Mouse (Mus musculus): Measurements from ENCODE around the gene Ntf5. TPM values are rescaled to one million over a fixed set of nuclear protein-coding genes. Genes with fewer than 3 reads are reported as not detected.
"Not testable (repeated sequence)": the region's sequence is repeated elsewhere in the genome, so short reads cannot be mapped to it uniquely, and the experiment has no call there.

The Ntf5 gene
- polyA plus RNA-seq, 1 experiment = 0.79 TPM

- Histone ChIP-seq H3K27ac (ENCODE audit: insufficient read depth, low read length) (peak within 1 kb of the TSS; percentile 96), H3K4me3 (ENCODE audit: insufficient read depth, low read length) (peak within 1 kb of the TSS; percentile 67)
- TF ChIP-seq POLR2A (IDR thresholded peaks at IDR 0.05; ENCODE audit: low read depth, low read length) = peak; percentile 86
- H3K4me1 ChIP-seq (ENCODE audit: control insufficient read depth, insufficient read depth, low read length) = not testable (repeated sequence)
Measured at GRCm38 (mm10) chr7:45459564-45460140, 46.2 kb downstream of the Ntf5 start, which contains the start of gene Ftl1. Ftl1 (minus strand) TSS chr7:45459884.

GRCm38 (mm10) chr7:45460377-45460776 is 46.9 kb downstream of the Ntf5 start:
- no peak for TF ChIP-seq CTCF (IDR thresholded peaks at IDR 0.05; ENCODE audit: borderline replicate concordance, insufficient read depth, low read length)
- H3K4me1 ChIP-seq (ENCODE audit: control insufficient read depth, insufficient read depth, low read length) = peaks cover 12% of the 10 kb centered on the region
- H3K27ac ChIP-seq (ENCODE audit: insufficient read depth, low read length) = peak overlapping the region; percentile 96
- no peak overlapping the region for H3K4me3 ChIP-seq (ENCODE audit: insufficient read depth, low read length)

- Histone ChIP-seq H3K4me3 (ENCODE audit: insufficient read depth, low read length) (no peak overlapping the region), H3K4me1 (ENCODE audit: control insufficient read depth, insufficient read depth, low read length) (peaks cover 12% of the 10 kb centered on the region), H3K27ac (ENCODE audit: insufficient read depth, low read length) (peak overlapping the region; percentile 96)
- peak; percentile 53; the same call in 1 of the 2 replicates for TF ChIP-seq POLR2A (IDR thresholded peaks at IDR 0.05; ENCODE audit: low read depth, low read length)
- TF ChIP-seq CTCF (IDR thresholded peaks at IDR 0.05; ENCODE audit: borderline replicate concordance, insufficient read depth, low read length) = no peak
Measured at GRCm38 (mm10) chr7:45460860-45461314, 47.4 kb downstream of the Ntf5 start.

GRCm38 (mm10) chr7:45461326-45461725 is 47.8 kb downstream of the Ntf5 start:
- Histone ChIP-seq H3K4me3 (ENCODE audit: insufficient read depth, low read length) (no peak overlapping the region), H3K27ac (ENCODE audit: insufficient read depth, low read length) (peak overlapping the region; percentile 96), H3K4me1 (ENCODE audit: control insufficient read depth, insufficient read depth, low read length) (peaks cover 12% of the 10 kb centered on the region)
- no peak for TF ChIP-seq POLR2A (IDR thresholded peaks at IDR 0.05; ENCODE audit: low read depth, low read length)
- TF ChIP-seq CTCF (IDR thresholded peaks at IDR 0.05; ENCODE audit: borderline replicate concordance, insufficient read depth, low read length) = no peak

GRCm38 (mm10) chr7:45461781-45462180 is 48.3 kb downstream of the Ntf5 start:
- peaks cover 12% of the 10 kb centered on the region for H3K4me1 ChIP-seq (ENCODE audit: control insufficient read depth, insufficient read depth, low read length)
- H3K4me3 ChIP-seq (ENCODE audit: insufficient read depth, low read length) = no peak overlapping the region
- TF ChIP-seq POLR2A (IDR thresholded peaks at IDR 0.05; ENCODE audit: low read depth, low read length) (no peak), CTCF (IDR thresholded peaks at IDR 0.05; ENCODE audit: borderline replicate concordance, insufficient read depth, low read length) (no peak)
- peak overlapping the region; percentile 73 for H3K27ac ChIP-seq (ENCODE audit: insufficient read depth, low read length)

DNA sequence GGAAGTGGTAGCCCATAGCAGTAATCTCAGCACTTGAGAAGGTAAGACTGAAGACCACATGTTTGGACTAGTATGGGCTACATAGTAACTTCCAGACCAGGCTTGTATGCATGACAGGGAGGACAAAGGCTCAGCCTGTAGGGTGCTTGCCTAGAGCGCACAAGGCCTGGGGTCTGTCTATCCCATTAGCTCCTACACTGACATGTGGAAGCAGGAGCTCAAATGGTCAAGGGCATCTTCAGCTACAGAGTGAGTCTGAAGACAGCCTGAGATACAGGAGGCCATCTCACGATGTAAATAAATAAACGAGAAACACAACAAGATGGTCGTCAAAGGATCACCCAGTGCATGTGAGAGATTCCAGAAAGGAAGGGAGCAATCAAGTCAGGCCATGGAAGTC is 48.8 kb downstream of the Ntf5 start:
- no peak overlapping the region for H3K4me3 ChIP-seq (ENCODE audit: insufficient read depth, low read length)
- peaks cover 12% of the 10 kb centered on the region for H3K4me1 ChIP-seq (ENCODE audit: control insufficient read depth, insufficient read depth, low read length)
- peak overlapping the region; percentile 73 for H3K27ac ChIP-seq (ENCODE audit: insufficient read depth, low read length)
- TF ChIP-seq POLR2A (IDR thresholded peaks at IDR 0.05; ENCODE audit: low read depth, low read length) (no peak), CTCF (IDR thresholded peaks at IDR 0.05; ENCODE audit: borderline replicate concordance, insufficient read depth, low read length) (no peak)

DNA sequence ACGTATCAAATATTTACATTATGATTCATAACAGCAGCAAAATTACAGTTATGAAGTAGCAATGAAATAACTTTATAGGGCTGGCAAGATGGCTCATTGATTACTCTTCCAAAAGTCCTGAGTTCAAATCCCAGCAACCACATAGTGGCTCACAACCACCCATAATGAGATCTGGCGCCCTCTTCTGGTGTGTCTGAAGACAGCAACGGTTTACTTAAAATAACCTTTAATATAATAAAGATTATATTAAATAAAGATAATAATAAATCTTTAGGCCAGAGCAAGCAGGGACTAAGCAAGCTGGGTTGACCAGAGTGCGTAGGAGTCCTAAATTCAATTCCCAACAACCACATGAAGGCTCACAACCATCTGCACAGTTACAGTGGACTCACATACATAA is 49.4 kb downstream of the Ntf5 start:
- H3K4me3 ChIP-seq (ENCODE audit: insufficient read depth, low read length) = not testable (repeated sequence)
- H3K4me1 ChIP-seq (ENCODE audit: control insufficient read depth, insufficient read depth, low read length) = peaks cover 12% of the 10 kb centered on the region

DNA sequence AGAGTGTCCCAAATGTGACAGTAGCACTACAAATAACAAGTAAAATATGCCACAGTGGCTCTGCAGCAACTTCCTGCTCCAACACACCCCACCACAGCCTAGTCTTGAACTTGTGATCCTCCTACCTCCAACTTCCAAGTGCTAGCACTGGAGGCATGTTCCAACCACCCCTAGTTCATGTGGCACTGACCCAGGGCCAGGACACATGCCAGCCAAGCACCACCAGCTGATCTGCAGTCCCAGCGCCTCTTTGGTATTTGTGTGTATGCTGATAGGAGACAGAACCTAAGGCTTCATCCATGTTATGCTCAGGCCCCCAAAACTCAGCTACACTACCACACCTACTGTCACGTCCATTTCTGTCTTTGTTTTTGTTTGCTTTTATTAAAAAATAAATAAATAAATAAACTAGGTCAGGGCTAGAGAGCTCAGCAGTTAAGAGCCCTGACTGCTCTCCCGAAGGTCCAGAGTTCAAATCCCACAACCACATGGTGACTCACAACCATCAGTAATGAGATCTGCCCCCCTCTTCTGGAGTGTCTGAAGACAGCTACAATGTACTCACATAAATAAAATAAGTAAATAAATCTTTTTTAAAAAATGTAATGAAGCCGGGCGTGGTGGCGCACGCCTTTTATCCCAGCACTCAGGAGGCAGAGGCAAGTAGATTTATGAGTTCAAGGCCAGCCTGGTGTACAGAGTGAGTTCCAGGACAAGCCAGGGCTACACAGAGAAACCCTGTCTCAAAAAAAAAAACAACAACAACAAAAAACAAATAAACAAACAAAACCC is 50.7 kb downstream of the Ntf5 start:
- peaks cover 12% of the 10 kb centered on the region for H3K4me1 ChIP-seq (ENCODE audit: control insufficient read depth, insufficient read depth, low read length)
- peak overlapping the region; percentile 4; the same call in 1 of the 2 replicates for H3K27ac ChIP-seq (ENCODE audit: insufficient read depth, low read length)
- peak overlapping the region; percentile 96; the same call in 1 of the 2 replicates for H3K4me3 ChIP-seq (ENCODE audit: insufficient read depth, low read length)
- TF ChIP-seq POLR2A (IDR thresholded peaks at IDR 0.05; ENCODE audit: low read depth, low read length) (no peak), CTCF (IDR thresholded peaks at IDR 0.05; ENCODE audit: borderline replicate concordance, insufficient read depth, low read length) (no peak)

More for the DNA sequence above, 49.4 kb downstream of the Ntf5 start:
- not testable (repeated sequence) for H3K27ac ChIP-seq (ENCODE audit: insufficient read depth, low read length)

DNA sequence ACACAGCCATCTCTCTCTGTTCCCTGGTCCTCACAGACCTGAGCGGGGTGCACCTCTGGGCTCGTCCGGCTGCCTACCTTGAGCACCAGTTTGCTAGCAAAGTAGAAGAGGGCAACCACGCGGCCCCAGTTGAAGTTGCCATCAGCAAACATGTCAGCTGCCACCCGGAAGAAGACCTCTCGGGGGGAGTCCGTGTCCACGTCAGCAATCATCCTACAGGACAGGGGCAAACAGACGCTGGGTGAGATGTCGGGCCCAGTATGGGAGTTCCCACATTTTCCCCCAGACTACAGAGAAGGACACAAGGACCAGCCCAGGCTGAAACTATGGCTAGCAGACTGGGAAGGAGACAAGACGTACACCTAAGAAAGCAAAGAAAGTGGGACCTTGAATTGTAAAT is 51.6 kb downstream of the Ntf5 start:
- Histone ChIP-seq H3K27ac (ENCODE audit: insufficient read depth, low read length) (peak overlapping the region; percentile 3; the same call in 1 of the 2 replicates), H3K4me3 (ENCODE audit: insufficient read depth, low read length) (peak overlapping the region; percentile 96), H3K4me1 (ENCODE audit: control insufficient read depth, insufficient read depth, low read length) (peaks cover 12% of the 10 kb centered on the region)
- TF ChIP-seq CTCF (IDR thresholded peaks at IDR 0.05; ENCODE audit: borderline replicate concordance, insufficient read depth, low read length) (no peak), POLR2A (IDR thresholded peaks at IDR 0.05; ENCODE audit: low read depth, low read length) (no peak)

- no peak for TF ChIP-seq CTCF (IDR thresholded peaks at IDR 0.05; ENCODE audit: borderline replicate concordance, insufficient read depth, low read length)
- no peak for TF ChIP-seq POLR2A (IDR thresholded peaks at IDR 0.05; ENCODE audit: low read depth, low read length)
- Histone ChIP-seq H3K4me1 (ENCODE audit: control insufficient read depth, insufficient read depth, low read length) (peaks cover 9% of the 10 kb centered on the region), H3K27ac (ENCODE audit: insufficient read depth, low read length) (peak overlapping the region; percentile 90; the same call in 1 of the 2 replicates), H3K4me3 (ENCODE audit: insufficient read depth, low read length) (peak overlapping the region; percentile 96)
Measured at GRCm38 (mm10) chr7:45465549-45465948, 52.1 kb downstream of the Ntf5 start.

Data from embryonic fibroblast, embryonic 13.5 days (primary cell).